Mouse (Mus musculus): ENCODE measurements around the gene Vamp4. TPM values are rescaled to one million over a fixed set of nuclear protein-coding genes. Genes with fewer than 3 reads are reported as not detected.

Vamp4 gene
- polyA plus RNA-seq, 1 experiment from 2014 or later: 37.7 TPM

- Histone ChIP-seq H3K9me3 (replicated peaks; ENCODE audit: control insufficient read depth, low read length) (no peaks in the 10 kb centered on the region), H3K9ac (ENCODE audit: low read depth, low read length) (no peak overlapping the region), H3K4me3 (ENCODE audit: low read depth, low read length) (no peak overlapping the region), H3K4me1 (ENCODE audit: control insufficient read depth, insufficient read depth, low read length) (no peaks in the 10 kb centered on the region), H3K27me3 (ENCODE audit: control insufficient read depth, insufficient read depth, low read length) (no peaks in the 10 kb centered on the region), H3K27ac (ENCODE audit: low read depth, low read length) (no peak overlapping the region), H3K36me3 (ENCODE audit: control insufficient read depth, insufficient read depth, low read length) (no peaks in the 10 kb centered on the region), H3K4me2 (no peak overlapping the region)
- 77% methylated on average over 10 of the region's 10 CpGs for WGBS (ENCODE audit: insufficient replicate concordance)
- ATAC-seq (replicated peaks; ENCODE audit: insufficient number of reproducible peaks, low FRiP score, low TSS enrichment): no peak
Observed at GRCm38 (mm10) chr1:162646083-162646686, 75.9 kb downstream of the Vamp4 start.

DNA sequence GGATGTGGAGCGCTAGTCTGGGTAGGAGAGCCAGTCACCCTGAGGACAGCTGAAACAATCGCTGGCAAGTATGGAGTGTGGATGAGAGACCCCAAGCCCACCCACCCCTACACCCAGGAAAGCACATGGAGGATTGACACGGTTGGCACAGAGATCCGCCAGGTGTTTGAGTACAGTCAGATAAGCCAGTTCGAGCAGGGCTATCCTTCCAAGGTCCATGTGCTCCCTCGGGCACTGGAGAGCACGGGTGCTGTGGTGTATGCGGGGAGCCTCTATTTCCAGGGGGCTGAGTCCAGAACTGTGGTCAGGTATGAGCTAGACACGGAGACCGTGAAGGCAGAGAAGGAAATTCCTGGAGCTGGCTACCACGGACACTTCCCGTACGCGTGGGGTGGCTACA, 78.1 kb downstream of the Vamp4 start:
- no peaks in the 10 kb centered on the region for H3K36me3 ChIP-seq (ENCODE audit: control insufficient read depth, insufficient read depth, low read length)
- H3K4me3 ChIP-seq (ENCODE audit: low read depth, low read length): no peak overlapping the region
- ATAC-seq (replicated peaks; ENCODE audit: insufficient number of reproducible peaks, low FRiP score, low TSS enrichment): no peak
- H3K27me3 ChIP-seq (ENCODE audit: control insufficient read depth, insufficient read depth, low read length): no peaks in the 10 kb centered on the region
- H3K9ac ChIP-seq (ENCODE audit: low read depth, low read length): no peak overlapping the region
- H3K4me1 ChIP-seq (ENCODE audit: control insufficient read depth, insufficient read depth, low read length): no peaks in the 10 kb centered on the region
- 81% methylated on average over 14 of the region's 14 CpGs for WGBS (ENCODE audit: insufficient replicate concordance)
- H3K4me2 ChIP-seq: no peak overlapping the region
- H3K27ac ChIP-seq (ENCODE audit: low read depth, low read length): no peak overlapping the region
- no peaks in the 10 kb centered on the region for H3K9me3 ChIP-seq (replicated peaks; ENCODE audit: control insufficient read depth, low read length)

Other genes starting within 250 kb of the Vamp4 start
- gene Dnm3, start 92.5 kb upstream of the Vamp4 start, polyA plus RNA-seq (2014; fragmentation: Nextera tagmentation; extraction: Ambion mirVana): 1.5 and 2.3 TPM in 2 replicates
- 8.1 and 8.8 TPM in 2 replicates for gene Mettl13, start 22.0 kb upstream of the Vamp4 start, polyA plus RNA-seq (2014; fragmentation: Nextera tagmentation; extraction: Ambion mirVana)
- not detected in 2 replicates for gene Myoc, start 68.6 kb downstream of the Vamp4 start, polyA plus RNA-seq (2014; fragmentation: Nextera tagmentation; extraction: Ambion mirVana)
- gene Myocos, start 87.7 kb downstream of the Vamp4 start, polyA plus RNA-seq (2014; fragmentation: Nextera tagmentation; extraction: Ambion mirVana): not detected in 2 replicates
- 84.2 and 109 TPM in 2 replicates for gene Prrc2c, start 170.0 kb downstream of the Vamp4 start, polyA plus RNA-seq (2014; fragmentation: Nextera tagmentation; extraction: Ambion mirVana)
- gene Fmo4, start 243.5 kb downstream of the Vamp4 start, polyA plus RNA-seq (2014; fragmentation: Nextera tagmentation; extraction: Ambion mirVana): not detected in 2 replicates

All from heart, embryonic 11.5 days (tissue).